Mouse (Mus musculus) megakaryocyte-erythroid progenitor cell, adult 5 weeks (primary cell): ENCODE results near the gene Gm4881. TPM values are rescaled to one million over a fixed set of nuclear protein-coding genes. Genes with fewer than 3 reads are reported as not detected.

Experiments used
- polyA plus RNA-seq: library from polyadenylated mRNA; stranded (reverse); fragments of >175 nt; gene quantifications from 2 replicates; pipeline ENCODE4 v1.2.3, GENCODE M21; 2012

Gene Gm4881
- polyA plus RNA-seq = not detected in 2 replicates

DNA sequence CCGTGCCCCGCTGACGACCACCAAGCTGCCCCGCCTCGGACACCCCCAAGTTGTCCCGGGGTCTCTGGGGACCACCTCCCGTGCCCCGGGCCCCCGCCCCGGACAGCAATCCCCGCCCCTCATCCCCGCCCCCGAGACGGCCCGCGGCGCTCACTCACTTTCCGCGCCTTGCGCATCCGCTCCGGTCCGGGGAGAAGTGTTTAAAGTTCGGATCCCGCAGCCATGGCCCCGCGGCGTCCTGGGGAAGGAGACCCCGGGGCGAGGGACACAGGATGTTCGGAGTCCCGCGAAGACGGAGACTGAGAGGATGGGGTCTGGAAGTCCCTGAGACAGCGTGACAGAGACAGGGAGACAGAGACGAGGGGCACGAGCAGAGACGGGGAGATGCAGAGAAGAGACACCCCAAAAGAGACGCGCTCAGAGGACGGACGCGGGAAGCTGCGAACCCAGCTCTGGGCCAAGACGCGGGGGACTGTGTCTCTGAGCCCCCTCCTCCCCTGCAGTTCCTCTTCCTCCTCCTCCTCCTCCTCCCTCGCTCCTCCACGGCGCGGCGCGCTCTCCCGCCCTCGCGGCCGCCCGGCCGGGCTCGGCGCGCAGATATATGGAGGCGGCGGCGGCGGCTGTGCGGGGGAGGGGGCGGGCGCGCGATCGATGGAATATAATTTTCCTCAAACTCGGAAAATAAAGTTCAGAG lies at the start of gene Gm4881:
TSS of gene Gm4881 (minus strand) at position 238 of the 694 bp plus-strand sequence.

DNA sequence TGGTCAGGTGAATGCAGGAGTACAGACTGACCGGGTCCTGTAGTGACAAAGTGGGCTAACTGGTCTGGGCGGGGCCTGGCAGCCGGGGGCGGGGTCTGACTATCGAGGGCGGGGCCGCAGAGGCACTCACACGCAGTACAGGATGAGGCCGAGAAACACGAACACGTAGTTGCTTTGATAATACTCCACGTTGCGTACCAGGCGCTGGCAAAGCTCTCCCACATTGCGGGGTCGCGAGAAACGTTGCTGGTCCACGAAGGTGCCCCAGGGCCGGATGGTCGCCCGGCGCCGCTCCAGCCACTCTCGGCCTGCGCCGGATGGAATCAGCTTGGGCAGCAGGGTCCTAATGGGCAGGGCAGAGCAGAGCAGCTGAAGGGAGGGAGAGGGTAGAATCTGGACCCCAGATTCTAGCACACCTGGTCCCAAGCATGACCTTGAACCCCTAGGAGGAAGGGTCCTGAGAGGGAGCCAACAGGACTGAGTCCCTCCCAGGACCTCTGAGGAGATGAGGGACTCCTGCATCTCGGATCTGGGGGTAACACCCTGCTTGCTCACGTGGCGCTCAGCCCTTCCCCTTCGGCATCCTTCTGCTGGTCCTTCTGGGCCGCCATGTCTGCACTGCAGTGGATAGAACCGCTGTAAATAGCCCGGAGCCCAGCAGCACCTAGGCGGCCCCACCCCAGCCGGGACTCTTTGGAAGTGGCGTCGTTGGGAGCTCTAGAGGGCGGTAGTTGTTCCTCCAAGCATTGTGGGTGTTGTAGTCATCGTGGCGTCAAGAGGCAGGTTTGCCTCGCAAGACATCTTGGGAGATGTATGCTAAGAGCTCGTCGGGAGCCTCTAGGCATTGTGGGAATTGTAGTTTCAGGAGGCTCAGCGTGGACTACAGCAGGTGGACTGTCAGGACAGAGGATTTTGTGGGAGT lies 27.9 kb upstream of the Gm4881 start, which contains the start of gene Rabac1:
TSS of gene Rabac1 (minus strand) at position 783 of the 922 bp plus-strand sequence.

DNA sequence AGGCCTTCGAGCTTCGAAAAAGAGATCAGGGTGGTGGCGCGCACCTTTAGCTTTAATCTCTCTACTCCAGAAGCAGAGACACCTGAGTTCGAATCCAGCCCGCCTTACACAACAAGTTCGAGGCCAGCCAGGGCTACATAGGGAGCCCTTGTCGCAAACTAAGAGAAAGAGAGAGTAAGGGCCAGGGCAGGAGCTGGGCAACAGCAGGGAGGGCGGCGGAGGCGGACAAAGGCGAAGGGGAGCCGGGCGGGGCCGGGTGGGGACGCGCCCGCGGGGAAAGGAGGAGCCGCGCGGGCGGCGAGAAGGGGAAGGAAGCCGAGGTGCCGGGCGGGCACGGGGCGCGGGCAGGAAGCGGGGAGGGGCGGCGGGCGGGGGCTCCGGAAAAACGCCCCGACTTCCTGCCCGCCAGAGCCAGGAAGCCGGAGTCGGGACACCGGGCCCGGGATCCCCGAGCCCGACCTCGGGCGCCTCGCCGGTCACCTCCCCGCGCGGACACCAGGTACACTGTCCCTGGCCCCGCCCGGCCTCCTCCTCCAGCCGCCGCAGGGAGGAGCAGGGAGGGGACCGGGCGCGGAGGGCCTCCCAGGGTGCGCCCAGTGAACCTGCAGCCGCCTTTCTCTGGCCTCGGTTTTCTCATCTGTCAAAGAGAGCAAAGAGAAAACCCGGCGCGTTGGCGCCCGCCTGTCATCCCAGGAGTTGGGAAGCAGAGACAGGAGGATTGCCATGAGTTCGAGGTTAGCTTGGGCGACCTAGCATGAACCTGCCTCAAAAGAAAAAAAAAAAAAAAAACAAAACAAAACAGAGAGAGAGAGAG lies 41.5 kb downstream of the Gm4881 start, which contains the start of gene Arhgef1:
TSS of gene Arhgef1 (plus strand) at position 283 of the 814 bp plus-strand sequence.

DNA sequence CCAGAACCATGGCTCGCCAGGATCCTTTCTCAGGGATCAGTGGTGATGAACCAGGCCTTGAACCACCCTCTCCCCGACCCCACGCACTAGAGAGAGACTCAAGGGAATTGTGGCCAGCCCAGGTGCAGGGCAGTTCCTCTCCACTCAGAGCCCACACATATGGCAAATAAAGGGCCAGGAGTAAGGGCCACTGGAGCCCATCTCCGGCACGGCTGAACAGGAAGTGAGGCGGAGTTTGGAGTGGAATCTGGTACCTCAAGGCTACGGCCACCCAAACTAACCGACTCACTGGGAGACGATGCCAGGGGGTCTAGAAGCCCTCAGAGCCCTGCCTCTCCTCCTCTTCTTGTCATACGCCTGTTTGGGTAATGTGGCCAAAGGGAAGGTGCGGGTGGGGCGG lies 47.1 kb downstream of the Gm4881 start, which contains the start of gene Cd79a:
TSS of gene Cd79a (plus strand) at position 158 of the 400 bp plus-strand sequence.

DNA sequence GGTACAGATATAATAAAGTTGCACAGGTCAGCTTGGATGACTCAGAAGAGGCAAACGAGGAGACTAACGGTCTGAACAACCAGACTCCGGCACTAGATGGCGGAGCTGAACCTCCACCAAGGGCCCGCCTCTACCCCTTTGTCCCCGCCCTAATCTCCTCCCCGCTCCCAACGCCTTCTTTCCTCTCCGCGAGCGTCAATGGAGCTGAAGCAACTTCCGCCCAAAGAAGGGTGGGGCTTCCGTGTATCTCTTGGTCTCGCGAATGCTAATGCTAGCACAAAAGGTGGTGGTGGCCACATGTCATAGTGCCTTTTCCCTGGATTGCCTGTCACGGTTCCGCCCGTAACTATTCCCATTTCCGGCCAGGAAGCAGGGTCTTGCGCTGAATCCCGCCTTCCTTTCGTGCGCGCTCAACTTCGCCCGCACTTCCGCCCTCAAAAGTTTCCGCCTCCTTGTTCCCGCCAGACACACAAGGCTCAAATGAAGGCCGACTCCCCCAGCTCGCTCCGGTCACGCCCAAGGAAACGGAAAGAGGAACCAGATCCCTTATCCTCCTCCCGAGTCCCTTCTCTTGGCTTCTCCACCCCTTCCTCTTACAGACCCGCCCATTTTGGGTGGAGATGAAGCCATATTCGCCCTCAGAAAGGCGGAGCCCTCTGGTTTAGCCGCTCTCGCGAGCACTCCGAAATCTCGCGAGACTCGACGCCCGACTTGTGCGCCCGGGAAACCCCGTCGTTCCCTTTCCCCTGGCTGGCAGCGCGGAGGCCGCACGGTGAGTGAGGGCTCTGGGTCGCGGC lies 60.2 kb downstream of the Gm4881 start, which contains the start of gene Rps19:
TSS of gene Rps19 (plus strand) at position 476 of the 797 bp plus-strand sequence.

Other genes with a start within 250 kb of the Gm4881 start
- not detected in 2 replicates for gene BC049730, start 235.3 kb downstream of the Gm4881 start, polyA plus RNA-seq
- gene Gm4763, start 217.6 kb downstream of the Gm4881 start, polyA plus RNA-seq = not detected in 2 replicates
- gene Cd177, start 184.2 kb downstream of the Gm4881 start, polyA plus RNA-seq = 52.7 and 64.3 TPM in 2 replicates
- gene Ceacam10, start 167.3 kb downstream of the Gm4881 start, polyA plus RNA-seq = 0.59 TPM in 1 of 2 replicates, not detected in the other
- 30.6 and 98.7 TPM in 2 replicates for gene Gm9844, start 82.3 kb downstream of the Gm4881 start, polyA plus RNA-seq
- not detected in 2 replicates for gene Lypd4, start 74.6 kb downstream of the Gm4881 start, polyA plus RNA-seq
- not detected in 2 replicates for gene Dmrtc2, start 74.4 kb downstream of the Gm4881 start, polyA plus RNA-seq
- 3,485 and 4,048 TPM in 2 replicates for gene Rps19, start 60.1 kb downstream of the Gm4881 start, polyA plus RNA-seq
- 11.7 and 31.8 TPM in 2 replicates for gene Cd79a, start 47.1 kb downstream of the Gm4881 start, polyA plus RNA-seq
- 592 and 679 TPM in 2 replicates for gene Arhgef1, start 41.6 kb downstream of the Gm4881 start, polyA plus RNA-seq
- gene Rabac1, start 28.3 kb upstream of the Gm4881 start, polyA plus RNA-seq = 296 and 340 TPM in 2 replicates
- gene Atp1a3, start 61.5 kb upstream of the Gm4881 start, polyA plus RNA-seq = 78.9 and 103 TPM in 2 replicates
- gene Grik5, start 127.9 kb upstream of the Gm4881 start, polyA plus RNA-seq = 18.8 and 31.7 TPM in 2 replicates
- 45.8 and 46.8 TPM in 2 replicates for gene Zfp574, start 128.1 kb upstream of the Gm4881 start, polyA plus RNA-seq
- 32.3 and 42.5 TPM in 2 replicates for gene Pou2f2, start 235.2 kb upstream of the Gm4881 start, polyA plus RNA-seq